Mouse (Mus musculus) telencephalon, adult 2 months (tissue): ENCODE data around the gene Cmip.

Experiments used
- DNase-seq: peaks from one replicate; pipeline ENCODE4 v3.0.0-alpha.2; 2011; ENCODE audit warnings: low read depth, low spot score

Cmip gene

DNA sequence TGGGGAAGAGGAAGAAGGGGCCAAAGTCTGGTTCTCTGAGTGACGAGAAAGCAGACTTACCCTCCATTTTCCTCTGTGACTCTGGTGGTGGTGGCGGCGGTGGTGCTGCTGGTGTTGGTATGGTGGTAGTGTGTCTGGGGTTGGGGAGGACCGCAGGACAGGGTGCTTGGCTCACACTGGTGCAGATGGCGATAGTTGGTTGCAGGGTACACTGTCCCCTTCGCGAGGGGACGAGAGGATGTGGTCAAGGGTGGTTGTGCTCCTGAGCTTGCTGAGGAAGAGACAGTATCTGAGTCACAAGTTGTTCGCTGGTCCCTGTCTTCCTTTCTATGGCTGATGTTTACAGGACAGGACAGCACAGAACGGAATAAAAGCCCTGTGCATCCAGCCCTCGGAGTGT lies 88.5 kb downstream of the Cmip start:
- DNase-seq = no peak

DNA sequence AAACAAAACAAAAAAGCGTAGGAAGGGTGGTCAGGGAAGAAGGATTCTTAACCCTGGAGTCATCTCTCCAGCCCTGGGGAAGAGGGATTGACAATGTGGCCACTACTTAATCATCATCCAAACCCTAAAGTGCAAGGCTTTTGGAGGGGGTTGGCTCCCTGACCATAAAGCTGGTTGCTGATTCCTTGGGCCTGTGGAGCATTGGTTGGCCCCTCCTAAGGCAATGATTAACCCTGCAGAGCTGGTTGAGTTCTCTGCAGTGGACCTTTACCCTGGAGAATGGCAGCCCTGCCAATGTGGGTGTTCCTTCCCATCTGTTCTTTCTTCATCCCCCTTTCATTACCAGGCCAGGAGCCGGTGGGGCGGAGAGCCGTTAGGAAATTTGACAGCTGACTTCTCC lies 90.7 kb downstream of the Cmip start:
- DNase-seq = no peak

DNA sequence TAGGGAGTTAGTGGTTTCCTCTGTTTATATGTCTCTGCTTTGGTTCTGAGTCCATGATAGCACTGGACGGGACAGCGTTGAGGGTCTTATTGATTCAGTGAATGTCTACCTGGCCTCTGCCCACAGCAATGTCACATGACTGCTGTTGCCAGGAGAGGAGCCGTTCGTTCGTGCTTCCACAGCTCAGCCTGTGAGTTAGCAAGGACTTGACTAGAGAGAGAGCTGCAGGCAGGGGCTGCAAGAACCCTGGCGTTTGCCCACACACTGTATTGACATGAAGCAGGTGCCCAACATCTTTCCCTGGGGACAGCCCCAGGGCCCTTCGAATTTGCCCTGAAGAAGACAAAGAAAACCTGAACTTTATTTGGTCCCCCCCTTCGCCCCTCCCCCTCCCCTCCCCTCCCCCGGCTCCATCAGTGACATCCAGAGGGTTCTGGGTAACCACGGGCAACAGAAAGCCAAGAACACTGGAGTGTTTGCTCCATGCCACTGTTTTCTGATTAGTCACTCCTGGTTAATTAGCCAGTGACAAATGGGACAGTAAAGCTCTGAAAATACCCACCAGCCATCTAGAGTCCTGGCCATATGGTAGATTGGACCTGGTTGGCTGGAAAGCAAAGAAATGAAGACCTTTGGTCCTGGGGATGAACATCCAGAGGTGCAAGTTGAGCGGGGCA lies 92.0 kb downstream of the Cmip start:
- DNase-seq = no peak

DNA sequence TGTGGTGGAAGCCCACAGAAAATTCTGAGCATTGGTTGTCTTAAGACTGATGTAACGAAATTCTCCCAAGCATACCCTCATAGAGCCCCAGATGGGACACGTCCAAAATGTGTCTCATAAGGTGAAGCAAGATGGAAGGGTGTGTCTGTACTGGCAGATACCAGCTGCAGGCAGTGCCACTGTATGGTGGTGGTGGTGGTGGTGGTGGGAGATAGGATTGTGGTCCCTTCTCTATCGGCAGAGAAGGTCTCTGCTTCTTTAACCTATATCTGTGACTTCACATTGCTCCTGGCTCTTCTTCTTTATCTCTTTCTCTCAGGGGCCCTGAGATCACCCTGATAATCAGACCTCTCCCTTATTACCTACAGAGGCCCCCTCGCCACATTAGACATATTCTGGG lies 92.7 kb downstream of the Cmip start:
- no peak for DNase-seq

DNA sequence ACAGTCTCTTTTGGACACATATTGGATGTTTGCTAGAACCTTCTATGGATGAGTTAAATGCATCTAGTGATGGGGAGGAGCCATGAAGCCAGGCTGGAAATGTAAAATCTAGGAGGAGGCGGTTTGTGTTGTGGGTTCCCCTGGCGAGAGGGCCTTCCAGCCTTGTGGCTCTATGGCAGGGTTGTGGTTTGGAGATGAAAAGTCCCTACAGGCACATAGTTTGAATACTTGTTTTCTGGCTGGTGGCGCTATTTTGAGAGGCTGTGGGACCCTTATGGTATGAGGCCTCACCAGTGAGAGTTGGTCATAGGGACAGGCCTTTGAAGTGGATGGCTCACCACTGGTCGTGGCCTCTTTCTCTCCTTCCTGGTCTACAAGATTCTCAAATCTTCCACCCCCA lies 95.2 kb downstream of the Cmip start:
- no peak for DNase-seq

DNA sequence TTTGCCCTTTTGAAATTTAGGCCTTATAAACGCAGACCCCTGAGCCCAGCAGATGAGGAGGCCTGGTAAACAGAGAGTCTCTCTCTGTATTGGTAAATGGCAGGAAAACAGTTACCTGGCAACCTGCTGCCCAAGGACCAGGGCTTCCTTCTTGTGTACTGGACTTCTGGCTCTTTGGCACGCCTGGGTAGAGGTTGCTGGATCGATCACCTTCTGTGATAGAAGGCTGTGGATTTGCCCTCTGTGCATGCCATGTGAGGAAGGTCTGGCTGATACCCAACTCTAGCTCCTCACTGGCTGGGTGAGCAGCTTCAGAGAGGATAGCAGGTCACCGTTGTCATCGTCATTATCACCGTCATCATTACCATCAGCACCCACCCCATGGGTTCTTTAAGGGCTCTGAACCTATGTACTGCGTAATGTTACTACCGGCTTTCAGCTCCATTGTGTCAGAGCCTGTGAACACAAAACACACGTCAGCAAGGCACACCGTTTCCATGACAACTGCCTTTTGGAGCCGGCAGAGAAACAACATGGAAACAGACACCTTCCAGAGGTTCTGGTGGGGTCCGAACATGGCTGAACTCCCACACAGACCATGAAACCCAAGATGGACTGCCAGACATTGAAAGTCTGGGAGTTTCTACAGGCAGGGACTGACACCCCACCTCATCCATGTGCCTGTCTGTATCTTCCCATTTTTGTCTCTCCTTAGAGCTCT lies 98.4 kb downstream of the Cmip start:
- DNase-seq = no peak

DNA sequence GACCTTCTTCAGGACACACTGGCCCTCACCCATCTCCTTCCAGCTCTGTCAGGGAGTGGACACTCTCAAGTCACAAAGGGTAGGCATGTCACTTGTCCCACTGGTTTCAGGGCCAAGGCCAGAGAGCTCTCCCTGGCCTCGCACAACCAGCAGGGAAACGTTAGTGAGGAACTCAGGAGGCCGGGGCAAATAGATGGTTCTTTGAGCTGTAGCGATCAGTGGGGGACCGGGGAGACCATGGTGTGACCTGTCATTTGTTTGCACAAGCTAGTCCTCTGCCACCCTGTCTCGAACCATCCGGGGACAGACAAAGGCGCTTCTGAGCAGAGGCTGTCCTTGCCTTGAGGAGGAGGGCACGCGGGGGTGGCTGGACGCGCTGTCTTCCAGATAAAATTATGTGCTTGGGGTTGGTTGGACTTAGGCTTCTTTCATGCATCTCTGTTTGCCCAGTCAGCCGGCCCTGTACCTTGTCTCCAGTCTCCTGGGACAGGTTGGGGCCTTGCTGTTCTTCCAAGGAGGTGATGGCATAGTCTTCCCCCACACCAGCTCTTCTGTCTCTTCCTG lies 99.3 kb downstream of the Cmip start:
- no peak for DNase-seq

DNA sequence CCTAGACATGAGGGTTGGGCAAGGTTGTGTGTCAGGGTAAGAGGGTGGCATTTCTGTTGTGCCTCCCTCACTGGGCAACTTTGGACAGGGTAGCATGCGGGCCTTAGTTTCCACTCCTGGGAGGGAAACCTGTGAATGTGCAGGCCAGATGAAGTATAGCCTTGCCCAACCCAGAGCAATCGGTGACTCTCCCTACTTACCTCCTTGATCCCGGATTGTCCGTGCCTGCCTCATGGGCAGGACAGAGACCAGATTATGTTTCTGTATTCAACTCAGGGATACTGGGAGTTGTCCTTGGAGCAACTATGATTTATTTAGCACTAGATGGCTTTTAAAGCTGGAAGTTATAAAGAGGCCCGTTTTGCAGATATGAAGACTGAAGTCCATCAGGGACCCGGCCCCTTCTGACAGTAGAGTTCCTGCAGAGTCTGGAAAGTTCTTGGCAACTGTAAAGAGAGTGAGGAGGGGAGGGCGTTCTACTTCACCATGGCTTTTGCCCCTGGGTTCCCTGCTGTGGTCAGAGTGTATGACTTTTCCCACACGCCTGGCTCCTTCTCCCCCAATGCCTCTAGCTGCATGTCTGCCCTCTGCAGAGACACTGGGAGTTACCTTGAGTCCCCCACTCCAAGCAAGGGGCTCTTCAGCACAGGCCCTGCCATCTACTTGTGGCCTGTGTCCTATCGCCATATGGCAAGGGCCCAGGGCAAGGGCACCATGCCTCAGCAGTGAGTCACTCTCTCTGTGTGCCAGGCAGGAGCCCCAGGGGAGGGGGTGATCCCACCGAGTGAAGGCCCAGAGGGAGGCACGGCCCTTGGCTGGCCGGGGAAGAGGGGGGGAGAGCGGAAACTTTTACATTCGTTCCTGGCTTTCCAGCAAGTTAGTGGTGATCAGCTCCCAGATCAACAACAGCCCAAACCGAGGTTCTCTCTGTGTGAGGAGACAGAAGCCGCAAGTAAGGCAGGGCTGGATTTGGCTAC lies 100.9 kb downstream of the Cmip start:
- no peak for DNase-seq

DNA sequence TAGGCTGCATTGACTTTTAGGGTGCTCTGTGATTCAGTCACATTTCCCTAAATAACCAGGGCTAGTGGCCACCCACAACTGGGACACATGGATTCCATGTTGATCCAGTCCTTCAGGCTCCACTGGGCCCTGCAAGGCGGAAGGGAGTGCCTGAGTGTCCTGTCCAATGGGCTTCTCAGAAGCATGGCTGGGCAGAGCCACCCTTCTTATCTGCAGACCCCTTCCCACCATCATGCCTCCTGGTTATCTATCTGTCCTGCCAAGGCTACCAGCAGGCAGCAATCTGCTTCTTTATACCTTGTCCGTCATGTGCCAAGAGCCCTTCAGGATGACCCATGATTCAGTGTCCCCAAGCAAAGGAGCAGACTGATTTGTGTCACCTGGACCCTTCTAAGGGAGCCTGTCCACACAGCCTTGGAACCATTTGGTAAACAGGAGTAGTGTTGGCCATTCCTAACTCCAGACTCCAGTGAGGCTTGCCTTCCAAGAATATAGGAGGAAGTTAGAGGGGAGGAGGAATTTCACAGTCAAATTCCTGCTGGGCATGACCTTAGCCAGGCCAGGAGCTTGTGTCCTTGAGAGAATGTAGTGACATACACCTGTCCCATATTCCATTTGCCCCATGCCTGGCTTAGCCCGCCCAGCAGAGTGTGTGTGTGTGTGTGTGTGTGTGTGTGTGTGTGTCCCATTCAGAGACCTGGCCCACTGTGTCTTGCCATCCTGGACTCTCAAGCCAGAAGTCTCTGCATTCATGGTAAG lies 103.5 kb downstream of the Cmip start:
- no peak for DNase-seq

DNA sequence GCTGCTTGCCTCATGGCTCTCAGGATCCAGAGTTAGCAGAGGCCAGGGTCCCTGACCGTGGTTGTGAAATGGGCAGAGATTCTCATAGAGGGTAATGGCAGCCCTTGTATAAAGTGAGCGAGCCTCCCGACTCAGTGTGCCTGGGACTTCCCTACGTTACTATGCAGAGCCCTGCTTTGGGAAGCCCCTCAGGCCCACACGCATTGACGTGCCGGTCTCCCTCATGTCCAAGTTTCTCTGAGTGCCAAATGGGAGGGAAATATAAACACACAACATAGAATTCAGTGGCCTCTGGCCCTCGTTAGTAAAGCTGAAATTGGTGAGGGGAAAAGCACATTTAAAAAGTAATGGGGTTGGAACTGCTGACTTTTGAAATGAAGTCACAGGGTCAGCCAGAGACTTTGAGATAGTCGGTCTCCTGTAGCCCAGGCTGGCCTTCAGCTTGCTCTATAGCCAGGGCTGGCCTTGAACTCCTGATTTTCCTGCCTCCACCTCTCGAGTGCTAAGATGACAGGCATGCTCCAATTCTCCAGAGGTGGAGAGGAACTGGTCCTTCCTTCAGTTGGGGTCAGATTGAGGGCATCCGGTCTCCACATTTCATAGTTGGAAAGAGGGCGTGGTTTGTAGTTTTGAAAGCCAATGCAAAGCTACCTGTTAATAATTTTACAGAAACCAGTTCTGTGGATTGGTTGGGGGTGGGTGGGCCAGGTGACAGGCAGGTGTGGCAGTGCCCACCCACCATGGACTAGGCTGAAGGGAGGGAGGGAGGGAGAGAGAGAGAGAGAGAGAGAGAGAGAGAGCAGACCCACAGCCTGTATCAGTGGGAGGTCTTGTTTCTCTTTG lies 105.0 kb downstream of the Cmip start:
- DNase-seq = no peak

DNA sequence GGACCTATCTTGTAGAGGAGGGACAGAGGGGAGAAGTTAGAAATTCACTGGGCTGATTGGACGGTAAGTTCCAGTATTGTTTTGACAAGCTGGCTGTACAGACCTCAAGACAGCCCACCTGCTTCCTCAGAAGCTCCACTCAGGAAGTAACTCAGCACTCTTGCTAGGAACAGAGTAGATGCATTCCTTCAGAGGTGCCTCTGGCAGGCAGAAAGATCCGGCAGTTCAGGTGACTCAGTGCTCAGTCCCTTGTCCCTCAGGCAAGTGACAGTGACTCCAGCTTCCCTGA lies 105.5 kb downstream of the Cmip start:
- DNase-seq = no peak

DNA sequence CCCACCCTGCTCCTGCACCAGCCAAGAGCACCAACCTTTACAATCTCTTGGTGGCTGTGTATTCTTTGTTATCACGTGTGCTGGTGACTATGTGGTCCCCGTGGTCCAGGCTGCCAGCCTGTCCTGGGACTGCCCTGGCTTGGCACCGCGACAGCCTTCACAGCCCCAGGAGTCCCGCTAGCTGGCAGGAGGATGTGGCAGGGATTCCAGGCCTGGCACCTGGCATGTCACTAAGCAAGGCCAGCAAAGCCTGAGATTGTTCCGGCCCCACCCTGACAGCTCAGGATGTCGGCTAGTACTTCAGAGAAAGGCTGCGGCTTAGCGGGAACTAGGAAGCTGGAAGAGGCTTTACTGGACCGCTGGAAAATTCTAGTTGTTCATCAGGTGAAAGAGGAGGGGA lies 106.4 kb downstream of the Cmip start:
- no peak for DNase-seq

DNA sequence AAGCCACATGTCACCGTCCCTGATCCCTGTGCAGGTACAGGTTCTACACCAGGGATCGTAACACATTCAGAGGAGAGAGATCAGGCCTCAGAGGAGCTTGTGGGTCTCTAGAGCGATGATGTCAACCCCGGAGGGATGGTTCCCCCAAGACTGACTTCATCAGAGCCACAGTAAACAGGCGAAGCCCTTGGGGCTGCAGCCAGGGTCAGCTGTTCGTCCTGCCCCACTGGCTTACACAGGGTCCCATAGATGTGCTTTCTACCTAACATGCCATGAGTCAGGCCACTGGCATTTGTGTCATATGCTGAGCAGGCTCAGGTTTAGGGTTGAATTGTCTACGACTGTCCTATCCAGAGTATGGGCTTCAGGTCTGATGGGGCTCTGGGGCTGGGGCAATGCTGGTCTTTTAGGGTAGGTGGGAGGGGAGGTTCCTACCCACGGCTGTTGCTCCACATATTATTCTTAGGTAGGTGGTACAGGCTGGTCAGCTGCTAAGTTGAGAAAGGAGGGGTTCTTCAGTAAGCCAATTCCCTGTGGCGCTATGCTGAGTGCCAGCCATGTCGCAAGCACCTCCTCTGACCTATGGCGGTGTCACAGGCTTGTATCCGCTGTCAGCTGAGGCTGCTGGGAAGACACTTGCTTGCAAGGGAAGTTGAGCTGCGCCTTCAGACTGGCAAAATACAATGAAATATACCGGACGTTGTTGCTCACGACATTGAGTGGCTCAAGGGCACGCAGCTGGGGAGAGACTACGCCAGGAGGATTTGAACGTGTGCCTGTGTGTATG lies 107.7 kb downstream of the Cmip start:
- no peak for DNase-seq

DNA sequence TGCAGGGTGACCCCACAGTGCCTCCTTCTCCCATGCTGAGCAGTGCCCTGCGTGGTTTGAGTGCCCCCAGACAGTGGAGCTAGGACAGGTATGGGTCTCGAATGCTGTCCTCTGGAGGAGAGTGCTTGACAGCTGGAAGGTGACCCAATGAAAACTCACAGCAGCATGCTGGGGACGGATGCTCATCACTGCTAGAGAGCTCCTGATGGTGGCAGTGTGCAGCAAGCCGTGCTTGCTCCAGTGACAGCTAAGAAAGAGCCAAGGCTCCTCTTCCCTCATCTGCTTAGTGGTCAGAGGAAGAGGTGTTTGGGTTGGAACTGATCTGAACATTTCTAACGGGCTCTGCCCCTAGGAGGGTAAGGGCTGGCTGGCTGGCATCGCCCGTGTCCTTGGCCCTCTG lies 109.6 kb downstream of the Cmip start:
- DNase-seq = no peak

DNA sequence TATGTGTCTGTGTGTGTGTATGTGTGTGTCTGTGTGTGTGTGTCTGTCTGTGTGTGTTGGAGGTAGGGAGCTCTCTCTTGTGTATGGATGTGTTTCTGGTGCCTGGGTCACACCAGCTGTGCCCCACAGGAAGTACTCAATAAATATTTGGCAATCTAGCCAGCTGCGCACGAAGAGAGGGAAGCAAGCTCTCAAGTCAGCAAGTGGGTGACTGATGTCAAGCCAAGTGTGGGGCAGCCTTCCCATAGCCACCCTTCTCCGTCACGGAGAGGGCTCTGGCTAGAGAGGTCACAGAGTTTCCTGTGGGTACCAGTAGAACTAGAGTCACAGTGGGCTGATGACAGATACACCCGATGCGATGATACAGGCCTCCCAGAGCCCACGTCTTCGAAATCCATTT lies 110.6 kb downstream of the Cmip start:
- DNase-seq = no peak

DNA sequence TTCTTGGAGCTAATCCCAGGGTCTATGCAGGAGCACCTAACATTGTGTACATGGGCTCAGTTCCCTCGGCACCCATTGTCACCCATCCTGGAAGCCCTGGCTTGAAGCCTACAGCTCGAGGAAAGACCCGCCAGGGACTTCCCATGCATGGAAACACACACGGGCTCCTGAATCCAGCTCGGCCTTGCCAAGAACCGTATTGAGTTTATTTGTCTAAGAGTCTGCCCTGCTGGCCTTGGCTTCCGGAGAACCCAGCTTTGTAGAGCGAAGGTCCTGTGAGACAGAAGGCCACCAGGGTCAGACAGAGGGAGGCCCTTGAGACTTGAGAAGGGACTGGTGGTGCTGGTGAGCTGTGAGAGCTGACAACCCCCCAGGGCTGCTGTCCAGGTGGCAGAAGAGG lies 111.9 kb downstream of the Cmip start:
- no peak for DNase-seq

DNA sequence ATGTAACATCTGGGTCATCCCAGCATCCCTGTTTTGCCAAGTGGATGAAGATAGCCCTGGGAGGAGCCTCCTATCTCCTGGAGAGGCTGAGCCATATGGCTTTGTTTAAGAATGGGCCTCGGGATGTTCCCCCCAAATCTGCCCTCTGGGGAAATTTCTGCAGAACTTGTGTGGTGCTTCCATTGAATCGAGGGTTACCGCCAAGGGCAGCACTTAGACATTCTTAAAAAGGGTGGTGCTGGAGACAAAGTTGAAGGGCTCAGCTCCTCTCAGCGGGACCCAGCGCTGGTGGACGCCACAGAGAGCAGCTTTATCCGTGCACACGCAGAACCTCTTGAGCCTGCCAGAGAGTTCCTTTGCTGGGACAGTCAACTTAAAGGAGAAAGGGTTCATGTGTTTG lies 113.1 kb downstream of the Cmip start:
- DNase-seq = no peak

DNA sequence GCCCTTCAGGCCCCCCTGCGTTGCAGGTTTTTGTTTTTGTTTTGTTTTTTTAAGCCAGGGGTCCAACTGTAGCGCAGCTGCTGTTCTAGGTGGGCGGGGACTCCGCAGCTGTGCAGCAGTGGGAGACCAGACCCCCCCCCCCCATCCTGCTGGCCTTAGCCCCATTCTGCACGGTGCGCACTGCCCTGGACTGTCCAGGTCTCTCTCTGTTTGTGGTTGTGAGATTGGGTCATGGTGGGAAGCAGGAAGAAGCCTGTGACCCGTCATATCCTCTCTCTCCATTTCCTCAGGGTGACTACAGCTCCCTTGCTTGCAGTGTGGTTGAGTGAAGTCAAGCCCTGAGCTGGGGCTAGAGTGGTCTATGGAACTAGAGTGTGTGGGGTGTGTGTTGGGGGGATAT lies 114.3 kb downstream of the Cmip start:
- no peak for DNase-seq

DNA sequence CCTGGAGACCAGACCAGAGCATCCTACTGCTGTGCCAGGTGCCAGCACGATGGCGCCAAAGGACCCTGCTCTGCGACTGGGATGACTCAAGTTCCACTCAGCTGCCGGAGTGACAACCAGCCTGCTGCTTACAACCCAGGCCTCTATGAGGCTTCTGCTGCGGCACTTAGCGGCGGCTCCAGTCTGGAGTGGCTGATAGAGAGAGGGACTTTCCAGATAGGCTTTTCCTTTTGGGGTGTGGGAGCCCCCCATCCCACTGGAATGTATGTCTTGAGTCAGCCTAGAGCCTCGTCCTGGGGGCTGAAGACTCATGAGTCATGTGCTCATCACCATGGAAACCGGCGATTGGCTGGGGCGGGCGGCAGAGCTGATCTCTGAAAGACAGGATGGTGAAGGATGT lies 115.2 kb downstream of the Cmip start:
- DNase-seq = peak; percentile 60

DNA sequence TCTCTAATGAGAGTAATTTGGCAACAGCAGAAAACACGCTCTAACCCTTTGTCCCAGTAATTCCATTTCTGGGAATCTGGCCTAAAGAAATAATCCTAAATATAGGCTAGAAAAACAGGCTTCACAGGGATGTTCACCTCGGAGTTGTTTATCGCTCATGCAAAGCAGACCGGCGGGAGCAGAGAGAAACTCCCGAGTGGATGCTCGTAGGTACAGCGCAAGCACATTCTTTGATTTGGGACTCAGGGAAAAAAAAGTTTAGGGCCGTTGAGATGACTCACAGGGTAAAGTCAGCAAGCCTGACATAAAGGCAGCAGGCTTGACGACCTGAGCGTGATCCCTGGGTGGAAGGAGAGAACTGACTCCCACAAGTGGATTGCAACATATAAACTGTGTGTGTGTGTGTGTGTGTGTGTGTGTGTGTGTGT lies 116.2 kb downstream of the Cmip start:
- DNase-seq = no peak
